Mouse (Mus musculus): ENCODE results near the gene Ifna6.
"Not testable (repeated sequence)": the region's sequence is repeated elsewhere in the genome, so short reads cannot be mapped to it uniquely, and the experiment has no call there.

DNA sequence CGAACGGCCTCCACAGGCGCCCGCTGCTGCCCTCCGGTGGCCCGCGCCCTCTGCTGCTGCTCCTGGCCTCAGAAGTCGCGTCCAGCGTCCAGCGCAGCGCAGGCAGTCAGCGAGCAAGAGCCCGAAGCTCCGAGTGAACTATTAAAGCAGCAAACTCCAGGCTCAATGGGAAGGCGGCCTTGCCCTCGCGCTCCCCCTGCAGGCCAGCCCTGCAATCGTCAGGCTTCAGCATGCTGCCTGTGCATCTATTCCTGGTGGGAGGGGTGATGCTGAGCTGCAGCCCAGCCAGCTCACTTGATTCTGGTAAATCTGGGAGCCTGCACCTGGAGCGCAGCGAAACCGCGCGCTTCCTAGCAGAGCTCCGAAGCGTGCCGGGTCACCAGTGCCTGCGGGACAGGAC, 38.8 kb upstream of the Ifna6 start, which contains the start of gene Gm13277:
- not testable (repeated sequence) for TF ChIP-seq POLR2A (IDR thresholded peaks at IDR 0.05; ENCODE audit: low read depth, low read length)
- TF ChIP-seq CTCF (IDR thresholded peaks at IDR 0.05; ENCODE audit: borderline replicate concordance, insufficient read depth, low read length) = peak; percentile 43; the same call in 1 of the 2 replicates

Measured in embryonic fibroblast, embryonic 13.5 days (primary cell).